Mouse (Mus musculus): ENCODE data around the gene Gpr83.

- no peak for TF ChIP-seq GATA1 (IDR thresholded peaks at IDR 0.05; ENCODE audit: borderline replicate concordance, low read length)
- no peak for TF ChIP-seq FLI1 (IDR thresholded peaks at IDR 0.05; ENCODE audit: low read length)
These were observed 43.0 kb downstream of the Gpr83 start for GRCm38 (mm10) chr9:14903006-14903405.
